Mouse (Mus musculus): ENCODE data around the gene 5430419D17Rik.

- no peak for TF ChIP-seq CTCF (IDR thresholded peaks at IDR 0.05; ENCODE audit: low read depth, low read length)
- TF ChIP-seq POLR2A (IDR thresholded peaks at IDR 0.05; ENCODE audit: extremely low read depth, insufficient read depth, low read length), result no peak
Observed at GRCm38 (mm10) chr7:131153044-131153443, 21.2 kb upstream of the 5430419D17Rik start.

Data from liver, adult 2 months (tissue).